In genomic region chr8:117451072-117451471, GRCm38 (mm10) we compare ENCODE assay signal across 12 mouse cellular contexts. TPM values are rescaled to one million over a fixed set of nuclear protein-coding genes. Genes with fewer than 3 reads are reported as not detected.
A peak's percentile ranks its signal among the peaks of the same experiment; 100 is the strongest.
DNase-seq lines count a peak whose midpoint lies in the region; ATAC-seq and TF ChIP-seq lines count a peak whose summit lies in the region.
"Had no signal": no experiment of that assay in that cellular context is flagged by ENCODE, and none has a peak within 500 bp of the region (broad histone marks: within the 10 kb centered on the region; RNA-seq: fewer than 3 reads in every experiment).

No protein-coding gene starts in this region.

- peak overlapping the region; percentile 58 for H3K27ac ChIP-seq in forebrain, embryonic 13.5 days
- H3K27ac ChIP-seq in forebrain, embryonic 10.5 days = no peak overlapping the region
- peak overlapping the region; percentile 82 for H3K27ac ChIP-seq in forebrain, embryonic 15.5 days (replicated peaks)
- peak overlapping the region; percentile 58 for H3K27ac ChIP-seq in olfactory bulb, adult 2 months (ENCODE audit: insufficient read depth, low read depth, low read length)
- no peak overlapping the region for H3K27ac ChIP-seq in liver, postnatal 0 days (ENCODE audit: low read depth)
- H3K27ac ChIP-seq: kidney, embryonic 15.5 days had no signal

- no peak overlapping the region for H3K9ac ChIP-seq in forebrain, embryonic 13.5 days
- H3K9ac ChIP-seq in forebrain, embryonic 15.5 days (replicated peaks) = no peak overlapping the region
- no peak overlapping the region for H3K9ac ChIP-seq in liver, postnatal 0 days (replicated peaks)
- H3K9ac ChIP-seq: kidney, embryonic 15.5 days had no signal

- H3K4me1 ChIP-seq in forebrain, embryonic 13.5 days = peaks cover 25% of the 10 kb centered on the region
- H3K4me1 ChIP-seq in forebrain, embryonic 10.5 days = peaks cover 11% of the 10 kb centered on the region
- peaks cover 17% of the 10 kb centered on the region; the same call in 1 of the 2 replicates for H3K4me1 ChIP-seq in forebrain, embryonic 15.5 days
- H3K4me1 ChIP-seq in olfactory bulb, adult 2 months (ENCODE audit: control insufficient read depth, insufficient read depth, low read length) = peaks cover 62% of the 10 kb centered on the region
- H3K4me1 ChIP-seq in liver, postnatal 0 days (ENCODE audit: insufficient read depth) = no peaks in the 10 kb centered on the region
- H3K4me1 ChIP-seq: kidney, embryonic 15.5 days had no signal

- H3K4me2 ChIP-seq in forebrain, embryonic 13.5 days = no peak overlapping the region
- no peak overlapping the region for H3K4me2 ChIP-seq in forebrain, embryonic 15.5 days (replicated peaks)
- H3K4me2 ChIP-seq in liver, postnatal 0 days (ENCODE audit: low read depth, low read length) = no peak overlapping the region
- H3K4me2 ChIP-seq: kidney, embryonic 15.5 days had no signal

- DNase-seq in forebrain, embryonic 10.5 days (ENCODE audit: extremely low spot score, low spot score) = no peak
- DNase-seq in layer of hippocampus, adult 9-10 months (ENCODE audit: low spot score) = peak; percentile 47
- DNase-seq in cerebellum, adult 11 months = no peak
- DNase-seq in liver, postnatal 0 days = no peak
- no peak for DNase-seq in ovary, adult 18-20 months (ENCODE audit: low spot score)
- DNase-seq: embryo, embryonic 11 days; heart, adult 11 months; lung, adult 2 months had no signal

- H3K4me3 ChIP-seq in forebrain, embryonic 13.5 days = no peak overlapping the region
- H3K4me3 ChIP-seq in forebrain, embryonic 10.5 days = no peak overlapping the region
- H3K4me3 ChIP-seq in forebrain, embryonic 15.5 days = no peak overlapping the region
- H3K4me3 ChIP-seq in olfactory bulb, adult 2 months (ENCODE audit: insufficient read depth, low read depth, low read length) = no peak overlapping the region
- H3K4me3 ChIP-seq in liver, postnatal 0 days (ENCODE audit: low read depth, low read length) = no peak overlapping the region
- H3K4me3 ChIP-seq: kidney, embryonic 15.5 days had no signal

- no peak for TF ChIP-seq POLR2A in olfactory bulb, adult 2 months (IDR thresholded peaks at IDR 0.05; ENCODE audit: insufficient read depth, low read depth, low read length)

- no peak for ATAC-seq in forebrain, embryonic 13.5 days
- peak; percentile 67 for ATAC-seq in forebrain, embryonic 15.5 days (replicated peaks)
- ATAC-seq in liver, postnatal 0 days = no peak

- no peak for TF ChIP-seq CTCF in olfactory bulb, adult 2 months (IDR thresholded peaks at IDR 0.05; ENCODE audit: insufficient read depth, low read depth, low read length)
- no peak for TF ChIP-seq CTCF in liver, postnatal 0 days (IDR thresholded peaks at IDR 0.05; ENCODE audit: low read depth)

- H3K9me3 ChIP-seq in forebrain, embryonic 13.5 days (replicated peaks) = no peaks in the 10 kb centered on the region
- no peaks in the 10 kb centered on the region for H3K9me3 ChIP-seq in forebrain, embryonic 10.5 days
- no peaks in the 10 kb centered on the region for H3K9me3 ChIP-seq in forebrain, embryonic 15.5 days
- no peaks in the 10 kb centered on the region for H3K9me3 ChIP-seq in liver, postnatal 0 days (ENCODE audit: low read length)
- H3K9me3 ChIP-seq: kidney, embryonic 15.5 days had no signal

- WGBS in forebrain, embryonic 13.5 days = 71% methylated on average over 9 of the region's 9 CpGs
- WGBS in forebrain, embryonic 10.5 days = 87% methylated on average over 9 of the region's 9 CpGs
- 51% methylated on average over 9 of the region's 9 CpGs for WGBS in forebrain, embryonic 15.5 days
- WGBS in olfactory bulb, adult 2 months = 17% methylated on average over 9 of the region's 9 CpGs
- WGBS in liver, postnatal 0 days (ENCODE audit: insufficient replicate concordance) = 88% methylated on average over 9 of the region's 9 CpGs

- H3K36me3 ChIP-seq in forebrain, embryonic 13.5 days (ENCODE audit: poor library complexity, severe bottlenecking) = peaks cover 86% of the 10 kb centered on the region
- H3K36me3 ChIP-seq in forebrain, embryonic 10.5 days (replicated peaks) = peaks cover 98% of the 10 kb centered on the region
- H3K36me3 ChIP-seq in forebrain, embryonic 15.5 days = peaks cover 57% of the 10 kb centered on the region
- H3K36me3 ChIP-seq in liver, postnatal 0 days (replicated peaks; ENCODE audit: insufficient read depth, low read length) = peaks cover 86% of the 10 kb centered on the region

- no peak for TF ChIP-seq EP300 in liver, postnatal 0 days (IDR thresholded peaks at IDR 0.05; ENCODE audit: low read depth)

- no peaks in the 10 kb centered on the region for H3K27me3 ChIP-seq in forebrain, embryonic 13.5 days
- H3K27me3 ChIP-seq in forebrain, embryonic 10.5 days (ENCODE audit: poor library complexity, severe bottlenecking) = no peaks in the 10 kb centered on the region
- H3K27me3 ChIP-seq in forebrain, embryonic 15.5 days = no peaks in the 10 kb centered on the region
- no peaks in the 10 kb centered on the region for H3K27me3 ChIP-seq in liver, postnatal 0 days (ENCODE audit: insufficient read depth, low read length)
- H3K27me3 ChIP-seq: kidney, embryonic 15.5 days had no signal

RNA-seq across cellular contexts. Expression of gene Plcg2, which starts 47.0 kb away (rescaled TPM):
- 0.84 and 1.0 TPM in 2 replicates for polyA plus RNA-seq in forebrain, embryonic 13.5 days (2015; fragmentation: Nextera tagmentation; extraction: Ambion mirVana)
- polyA plus RNA-seq in forebrain, embryonic 10.5 days (2016; fragmentation: Nextera tagmentation; extraction: Ambion mirVana) = 6.1 and 6.2 TPM in 2 replicates
- 0.86 and 0.89 TPM in 2 replicates for polyA plus RNA-seq in forebrain, embryonic 15.5 days (2015; fragmentation: Nextera tagmentation; extraction: Ambion mirVana)
- not detected in 2 replicates for polyA plus RNA-seq in olfactory bulb, adult 2 months (2012; ENCODE audit: insufficient read depth, insufficient read length, low replicate concordance, missing spikeins)
- polyA plus RNA-seq in liver, postnatal 0 days (2015; fragmentation: Nextera tagmentation; extraction: Ambion mirVana) = 5.9 and 7.3 TPM in 2 replicates

Comparison
In these comparisons a context has a peak if more than half of its experiments do, and no peak if none do; other contexts are left out.
1. H3K27ac ChIP-seq: peak in forebrain, embryonic 13.5 days (single experiment), forebrain, embryonic 15.5 days (single experiment) and olfactory bulb, adult 2 months (single experiment); none in forebrain, embryonic 10.5 days (single experiment) and liver, postnatal 0 days (single experiment).